Mouse (Mus musculus): ENCODE data around the gene Fcgrt. TPM values are rescaled to one million over a fixed set of nuclear protein-coding genes. Genes with fewer than 3 reads are reported as not detected.
"Not testable (repeated sequence)": the region's sequence is repeated elsewhere in the genome, so short reads cannot be mapped to it uniquely, and the experiment has no call there.

Fcgrt gene
- total RNA-seq, 2 experiments from 2014 or later, result 17.8 to 19.0 TPM

GRCm38 (mm10) chr7:45097479-45097878, 6.2 kb downstream of the Fcgrt start:
- Histone ChIP-seq H3K4me3 (no peak overlapping the region), H3K27ac (no peak overlapping the region)
- no peak for DNase-seq (ENCODE audit: low spot score in 2 of 2)
- TF ChIP-seq CTCF (conservative IDR thresholded peaks at IDR 0.05), result no peak

- H3K4me3 ChIP-seq; H3K27ac ChIP-seq; DNase-seq (ENCODE audit: low spot score in 2 of 2): not testable (repeated sequence)
Measured at GRCm38 (mm10) chr7:45095965-45096364, 7.7 kb downstream of the Fcgrt start.

DNA sequence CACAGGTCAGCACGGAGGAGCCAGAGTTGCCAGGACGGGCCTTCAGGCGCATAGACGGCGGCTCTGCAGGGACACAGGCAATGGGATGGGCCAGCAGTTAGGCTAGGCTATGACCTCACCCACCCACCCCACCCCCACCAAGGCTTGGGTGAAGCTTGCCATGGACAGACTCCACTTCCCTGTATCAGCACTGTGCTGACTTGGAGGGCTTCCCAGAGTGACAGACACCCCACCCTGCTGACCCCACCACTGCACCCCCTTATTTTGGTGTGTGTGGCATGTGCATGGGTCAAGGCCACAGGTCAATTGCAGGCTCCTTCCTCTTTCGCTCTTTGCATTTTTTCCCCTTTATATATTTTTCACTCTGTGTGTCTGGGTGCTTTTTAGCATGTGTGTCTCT, 8.3 kb downstream of the Fcgrt start:
- no peak overlapping the region for H3K27ac ChIP-seq
- DNase-seq (ENCODE audit: low spot score in 2 of 2), result no peak
- H3K4me3 ChIP-seq, result no peak overlapping the region
- TF ChIP-seq CTCF (conservative IDR thresholded peaks at IDR 0.05), result no peak

GRCm38 (mm10) chr7:45094121-45094520, 9.5 kb downstream of the Fcgrt start:
- Histone ChIP-seq H3K4me3 (no peak overlapping the region), H3K27ac (no peak overlapping the region)
- no peak for TF ChIP-seq CTCF (conservative IDR thresholded peaks at IDR 0.05)
- no peak for DNase-seq (ENCODE audit: low spot score in 2 of 2)

DNA sequence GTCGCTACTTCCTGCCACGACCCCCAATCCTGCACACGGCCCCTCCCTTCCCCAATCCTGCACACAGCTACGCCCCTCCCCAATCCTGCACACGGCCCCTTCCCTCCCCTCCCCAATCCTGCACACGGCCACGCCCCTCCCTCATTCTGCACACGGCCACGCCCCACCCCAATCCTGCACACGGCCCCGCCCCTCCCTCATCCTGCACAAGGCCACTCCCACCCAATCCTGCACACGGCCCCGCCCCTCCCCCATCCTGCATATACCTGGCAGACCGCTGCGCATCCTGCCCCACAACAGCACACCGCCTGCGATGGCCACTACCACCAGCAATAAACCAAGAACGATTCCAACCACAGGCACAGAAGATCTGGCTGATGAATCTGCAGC, 10.1 kb downstream of the Fcgrt start:
- TF ChIP-seq CTCF (conservative IDR thresholded peaks at IDR 0.05), result no peak
- no peak for DNase-seq (ENCODE audit: low spot score in 2 of 2)
- H3K4me3 ChIP-seq, result no peak overlapping the region
- no peak overlapping the region for H3K27ac ChIP-seq

DNA sequence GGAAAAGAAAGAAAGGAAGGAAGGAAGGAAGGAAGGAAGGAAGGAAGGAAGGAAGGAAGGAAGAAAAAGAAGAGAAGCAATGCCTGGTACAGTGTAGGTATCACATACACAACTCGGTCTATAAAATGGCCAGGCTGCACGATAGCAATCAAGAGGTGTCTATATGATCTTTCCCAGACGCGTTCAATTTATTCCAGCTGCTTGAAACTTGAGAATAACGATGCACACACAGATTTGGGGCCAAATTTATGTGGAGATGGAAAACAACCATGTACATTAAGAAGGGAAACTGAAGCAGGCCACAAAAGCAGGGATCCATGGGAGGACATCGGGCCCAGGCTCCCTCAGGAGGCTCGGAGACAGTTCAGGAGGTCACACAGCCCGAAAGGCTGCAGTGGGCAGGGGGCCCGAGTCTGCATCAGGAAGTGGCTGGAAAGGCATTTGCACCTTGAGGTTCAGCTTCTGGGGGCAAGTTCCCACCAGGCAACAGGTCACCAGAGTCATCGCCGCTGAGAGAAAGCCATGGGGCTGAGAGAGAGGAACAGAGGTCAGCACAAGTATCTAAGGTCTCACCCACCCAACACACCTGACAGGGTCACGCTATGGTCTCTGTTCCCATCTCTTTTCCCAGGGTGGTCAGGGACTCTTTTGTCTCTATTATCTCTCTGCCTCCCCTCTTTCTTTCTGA, 10.7 kb downstream of the Fcgrt start:
- TF ChIP-seq CTCF (conservative IDR thresholded peaks at IDR 0.05), result no peak
- H3K27ac ChIP-seq, result no peak overlapping the region
- DNase-seq (ENCODE audit: low spot score in 2 of 2), result no peak
- no peak overlapping the region for H3K4me3 ChIP-seq

DNA sequence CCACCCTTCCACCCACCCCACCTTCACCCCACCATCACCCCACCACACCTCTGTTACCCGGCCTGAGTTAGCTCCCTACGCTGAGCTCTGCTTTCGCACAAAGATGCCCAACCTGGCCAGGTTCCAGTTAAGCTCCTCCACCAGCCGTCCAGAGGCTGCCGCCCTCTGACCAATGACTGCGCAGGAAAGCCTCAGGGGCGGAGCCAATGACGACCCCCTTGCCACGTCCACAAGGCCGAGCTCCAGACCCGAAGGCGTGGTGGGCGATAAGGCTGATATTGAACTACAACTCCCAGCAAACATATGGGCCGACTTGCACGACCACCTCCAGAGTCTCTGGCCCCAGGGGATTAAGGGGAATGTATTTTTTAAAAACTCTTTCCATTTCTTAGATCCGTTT, 11.6 kb downstream of the Fcgrt start, which contains the start of gene Rcn3:
Gene Rcn3 (minus strand): TSS at position 174 of the 400 bp plus-strand sequence.
- Histone ChIP-seq H3K27ac (no peak within 1 kb of the TSS), H3K4me3 (peak within 1 kb of the TSS; percentile 36)
- no peak for TF ChIP-seq CTCF (conservative IDR thresholded peaks at IDR 0.05)
- peak in 1 of 2 experiments; percentile 29 for DNase-seq (ENCODE audit: low spot score in 2 of 2)

- H3K27ac ChIP-seq, result no peak overlapping the region
- no peak for DNase-seq (ENCODE audit: low spot score in 2 of 2)
- TF ChIP-seq CTCF (conservative IDR thresholded peaks at IDR 0.05), result no peak
- peak overlapping the region; percentile 36 for H3K4me3 ChIP-seq
Measured at GRCm38 (mm10) chr7:45091001-45091990, 12.4 kb downstream of the Fcgrt start.

- TF ChIP-seq CTCF (conservative IDR thresholded peaks at IDR 0.05), result no peak
- no peak overlapping the region for H3K4me3 ChIP-seq
- H3K27ac ChIP-seq, result no peak overlapping the region
- no peak for DNase-seq (ENCODE audit: low spot score in 2 of 2)
Measured at GRCm38 (mm10) chr7:45090251-45090977, 13.2 kb downstream of the Fcgrt start.

- TF ChIP-seq CTCF (conservative IDR thresholded peaks at IDR 0.05), result no peak
- no peak for DNase-seq (ENCODE audit: low spot score in 2 of 2)
- Histone ChIP-seq H3K4me3 (no peak overlapping the region), H3K27ac (no peak overlapping the region)
Measured at GRCm38 (mm10) chr7:45088597-45088996, 15.1 kb downstream of the Fcgrt start.

GRCm38 (mm10) chr7:45086084-45086483, 17.6 kb downstream of the Fcgrt start:
- Histone ChIP-seq H3K27ac (no peak overlapping the region), H3K4me3 (no peak overlapping the region)
- DNase-seq (ENCODE audit: low spot score in 2 of 2), result no peak
- TF ChIP-seq CTCF (conservative IDR thresholded peaks at IDR 0.05), result peak; percentile 28

- TF ChIP-seq CTCF (conservative IDR thresholded peaks at IDR 0.05), result no peak
- peak overlapping the region; percentile 73; the same call in 1 of the 2 replicates for H3K27ac ChIP-seq
- DNase-seq (ENCODE audit: low spot score in 2 of 2), result no peak
- H3K4me3 ChIP-seq, result peak overlapping the region; percentile 13; the same call in 1 of the 2 replicates
Measured at GRCm38 (mm10) chr7:45083300-45083890, 20.3 kb downstream of the Fcgrt start.
